Mouse (Mus musculus): ENCODE data around the gene Ugdh.

Ugdh gene

DNA sequence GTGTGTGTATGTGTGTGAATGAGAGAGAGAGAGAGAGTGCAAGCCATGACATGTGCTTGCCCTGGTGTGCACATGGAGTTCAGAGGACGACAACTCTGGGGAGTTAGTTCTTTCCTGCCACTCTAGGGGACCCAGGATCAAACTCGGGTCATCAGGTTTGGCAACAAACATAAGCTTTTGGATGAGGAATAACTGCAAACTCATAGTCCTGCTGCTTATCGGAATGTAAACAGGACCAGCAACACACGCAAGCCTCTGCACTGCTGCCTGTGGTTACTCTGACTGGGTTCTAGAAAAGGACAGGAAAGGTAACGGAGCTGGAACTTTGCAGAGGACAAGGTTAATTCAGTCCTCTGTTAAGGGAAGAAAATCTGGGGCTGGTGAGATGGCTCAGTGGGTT, 10.5 kb downstream of the Ugdh start:
- no peak for DNase-seq

- DNase-seq, result no peak
Measured at GRCm38 (mm10) chr5:65424215-65424614, 11.5 kb downstream of the Ugdh start.

GRCm38 (mm10) chr5:65422803-65423202, 12.9 kb downstream of the Ugdh start:
- DNase-seq, result no peak

GRCm38 (mm10) chr5:65420822-65421221, 14.9 kb downstream of the Ugdh start:
- no peak for DNase-seq

GRCm38 (mm10) chr5:65419136-65419535, 16.6 kb downstream of the Ugdh start:
- DNase-seq, result no peak

DNA sequence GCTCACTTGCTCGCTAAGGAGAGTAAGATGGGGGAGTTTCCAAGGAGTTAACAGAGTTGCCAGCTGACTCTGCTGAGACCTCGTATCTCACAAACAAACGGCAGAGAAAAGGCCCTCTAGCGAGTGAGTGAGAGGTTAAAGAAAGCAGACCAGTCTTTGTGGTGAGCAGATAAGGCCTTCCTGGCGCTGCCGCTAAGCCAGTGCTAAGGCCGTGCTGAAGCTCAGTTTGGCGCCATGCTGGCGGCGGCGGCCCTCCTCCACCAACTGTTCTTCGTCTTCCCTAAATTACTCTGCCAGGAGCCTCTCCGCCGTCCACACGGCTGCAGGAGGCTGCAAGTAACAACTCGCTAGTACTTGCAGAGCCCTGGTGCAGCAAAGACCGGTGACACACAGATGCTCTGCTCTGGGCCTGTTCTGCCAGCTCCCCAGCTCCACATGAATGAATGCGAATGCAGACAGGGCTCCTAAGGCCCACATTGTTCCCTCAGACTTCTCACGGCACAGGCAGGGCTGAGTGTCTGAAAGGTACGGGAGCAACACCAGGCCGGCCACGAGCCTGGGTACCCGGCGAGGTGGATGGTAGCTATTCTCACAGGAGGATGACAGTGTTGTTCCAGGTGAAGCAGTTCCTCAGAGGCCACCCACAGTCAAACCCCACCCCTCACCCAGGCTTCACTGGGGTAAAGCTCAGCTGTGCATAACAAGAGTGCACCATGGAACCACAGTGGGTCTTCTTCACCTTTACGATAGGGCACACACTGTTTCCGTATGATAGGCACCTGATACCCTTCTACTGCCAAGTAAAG, 19.9 kb downstream of the Ugdh start:
- no peak for DNase-seq

DNA sequence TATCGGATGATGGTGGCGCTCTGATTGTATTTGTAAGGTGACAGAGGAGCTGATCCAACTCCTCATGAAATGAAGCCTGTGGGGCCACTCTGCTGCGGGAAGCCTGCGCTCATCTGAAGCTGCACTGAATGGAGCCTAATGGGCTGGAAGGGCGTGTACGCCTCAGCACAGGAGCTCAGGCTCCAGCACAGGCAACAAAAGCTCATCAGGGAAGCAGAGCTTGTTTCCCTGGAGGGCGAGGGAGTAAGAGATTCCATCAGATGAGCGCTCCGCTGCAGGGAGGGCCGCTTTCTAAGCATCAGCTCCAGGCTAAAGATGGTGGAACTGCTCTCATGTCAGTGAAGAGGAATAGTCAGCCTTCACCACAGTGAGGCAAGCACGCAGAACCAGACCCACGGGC, 27.8 kb downstream of the Ugdh start:
- DNase-seq, result no peak

DNA sequence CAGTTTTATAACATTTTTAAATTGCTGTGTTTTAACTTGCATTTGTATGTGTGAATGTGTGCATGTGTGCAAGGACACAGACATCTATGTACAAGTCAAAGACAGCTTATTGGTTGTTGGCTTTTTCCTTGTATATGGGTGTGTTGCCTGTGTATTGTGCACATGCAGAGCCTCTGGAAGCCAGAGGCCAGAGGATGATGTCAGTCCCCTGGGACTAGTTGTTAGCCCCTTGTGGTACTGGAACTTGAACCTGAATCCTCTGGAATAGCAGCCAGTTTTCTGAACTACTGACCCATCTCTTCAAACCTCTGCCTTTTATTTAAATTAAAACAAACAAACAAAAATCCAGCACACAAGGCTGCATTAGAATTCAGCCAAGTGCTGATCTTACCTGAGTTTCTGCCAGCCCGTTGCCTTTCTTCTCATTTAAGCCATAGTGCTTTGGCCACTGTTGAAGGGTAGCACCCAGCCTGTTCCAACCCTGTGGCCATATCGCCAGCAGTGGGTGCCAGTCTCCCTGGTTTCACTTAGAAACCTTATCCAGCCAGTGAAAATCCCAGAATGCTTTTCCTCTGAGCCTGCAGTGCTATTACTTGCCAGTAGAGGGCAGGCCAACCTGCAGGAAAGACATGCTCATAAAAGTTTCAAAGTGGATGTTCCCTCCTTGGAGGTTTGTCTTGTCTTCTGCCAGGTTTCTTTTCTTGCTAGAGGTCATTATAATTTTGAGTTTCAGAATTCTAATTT, 34.3 kb downstream of the Ugdh start:
- DNase-seq, result peak; percentile 89

GRCm38 (mm10) chr5:65394425-65394824, 41.3 kb downstream of the Ugdh start:
- no peak for DNase-seq

GRCm38 (mm10) chr5:65391753-65392152, 44.0 kb downstream of the Ugdh start:
- no peak for DNase-seq

DNA sequence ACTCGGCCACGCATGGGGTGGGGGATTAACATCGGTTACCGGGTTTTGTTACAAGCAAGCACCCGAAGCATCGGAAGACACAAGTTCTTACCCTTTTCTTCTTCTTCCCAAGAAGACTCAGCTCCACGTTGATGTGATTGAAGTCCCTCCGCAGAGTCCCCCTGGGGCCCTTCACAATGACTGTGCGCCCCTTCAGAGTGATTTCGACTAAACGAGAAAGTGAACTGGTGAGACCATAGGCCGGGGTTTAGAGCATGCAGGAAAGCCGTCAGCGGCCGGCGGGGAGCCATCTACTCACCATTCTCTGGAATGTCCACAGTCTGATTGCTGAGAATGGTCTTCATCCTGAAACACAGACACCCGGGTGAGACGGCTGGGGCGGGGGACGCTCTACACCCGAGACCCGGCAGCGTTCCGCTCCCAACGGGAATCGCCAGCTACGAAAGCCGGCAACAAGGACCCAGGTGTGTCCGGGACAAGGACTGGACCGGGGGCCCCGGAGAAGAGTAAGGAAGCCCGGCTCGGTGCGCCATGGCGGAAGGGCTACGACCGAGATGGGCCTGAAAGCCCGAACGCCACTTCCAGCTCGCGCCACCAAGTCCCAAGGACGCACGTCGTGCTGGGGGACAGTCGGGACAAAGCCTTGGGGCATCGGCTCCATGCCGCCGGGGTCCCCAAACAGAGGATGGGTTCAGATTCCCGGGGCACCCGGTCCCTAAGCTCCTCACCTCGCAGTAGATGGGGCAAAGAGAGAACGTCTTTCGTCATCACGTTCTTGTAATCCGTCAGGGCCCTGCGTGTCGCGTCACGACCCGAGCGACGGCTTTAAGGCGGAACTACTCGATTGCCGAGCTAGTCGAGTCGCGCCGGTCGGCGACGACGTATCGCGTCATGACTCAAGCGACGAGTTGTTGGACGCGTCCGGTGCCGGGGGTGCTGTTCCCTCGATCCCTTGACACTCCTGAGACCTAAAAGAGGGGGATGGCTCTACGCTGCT, 44.8 kb downstream of the Ugdh start, which contains the start of the genes Rpl9 and Lias:
Rpl9 (minus strand) TSS at position 797 of the 997 bp plus-strand sequence.
Lias (plus strand) TSS at position 850 of the 997 bp plus-strand sequence.
- peak; percentile 99 for DNase-seq

DNA sequence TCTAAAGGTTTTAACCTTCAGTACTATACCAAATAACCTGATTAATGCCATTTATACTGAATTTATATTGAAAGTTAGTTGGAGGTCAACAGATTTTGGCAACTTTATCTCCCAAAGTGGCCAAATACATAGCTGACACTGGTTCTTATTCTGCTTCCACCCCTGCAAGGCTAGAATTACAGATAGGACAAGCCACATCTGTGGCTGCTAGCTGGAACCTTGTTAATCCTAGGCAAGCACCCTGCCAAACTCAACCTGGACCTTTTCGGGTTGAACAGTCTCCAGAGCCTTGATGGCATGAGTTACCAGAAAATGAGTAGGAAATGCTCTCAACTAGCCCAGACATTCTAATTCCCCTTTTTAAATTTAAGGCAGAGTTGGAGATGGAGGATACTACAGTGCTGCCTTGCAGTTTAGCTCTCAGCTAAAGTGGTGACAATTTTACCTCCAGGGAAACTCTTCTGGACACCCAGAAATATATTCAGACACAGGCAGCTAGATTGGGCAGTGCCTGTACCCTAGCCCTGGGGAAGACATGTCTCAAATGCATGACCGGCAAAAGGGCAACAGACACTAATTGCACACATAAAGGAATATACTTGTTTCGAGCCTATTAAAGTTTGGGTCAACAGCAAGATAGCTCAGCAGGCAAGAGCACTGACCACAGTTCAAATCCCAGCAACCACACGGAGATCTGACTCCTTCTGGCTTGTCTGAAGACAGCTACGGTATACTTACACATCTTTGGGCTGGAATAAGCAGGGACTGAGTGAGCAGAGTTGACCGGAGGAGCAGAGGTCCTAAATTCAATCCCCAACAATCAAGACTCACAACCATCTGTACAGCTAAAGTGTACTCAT, 48.5 kb downstream of the Ugdh start:
- no peak for DNase-seq

DNA sequence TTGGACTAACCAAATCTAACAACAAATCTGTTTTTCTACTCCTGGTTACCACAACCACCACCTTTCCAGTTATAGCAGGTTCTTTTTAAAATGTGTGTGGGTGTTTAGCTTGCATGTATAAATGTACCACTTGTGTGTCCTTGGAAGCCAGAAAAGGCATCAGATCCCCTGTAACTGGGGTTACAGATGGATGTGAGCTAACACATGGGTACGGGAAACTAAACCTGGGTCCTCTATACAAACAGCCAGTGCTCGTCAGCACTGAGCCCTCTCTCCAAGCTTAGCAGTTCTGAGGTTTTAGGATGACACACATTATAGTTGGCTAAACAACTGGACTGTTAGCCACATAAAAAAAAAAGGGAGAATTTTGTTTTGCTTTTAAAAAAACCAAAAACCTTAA, 50.0 kb downstream of the Ugdh start:
- DNase-seq, result no peak

- DNase-seq, result no peak
Measured at GRCm38 (mm10) chr5:65374746-65375145, 61.0 kb downstream of the Ugdh start.

GRCm38 (mm10) chr5:65371551-65371950, 64.2 kb downstream of the Ugdh start:
- no peak for DNase-seq

DNA sequence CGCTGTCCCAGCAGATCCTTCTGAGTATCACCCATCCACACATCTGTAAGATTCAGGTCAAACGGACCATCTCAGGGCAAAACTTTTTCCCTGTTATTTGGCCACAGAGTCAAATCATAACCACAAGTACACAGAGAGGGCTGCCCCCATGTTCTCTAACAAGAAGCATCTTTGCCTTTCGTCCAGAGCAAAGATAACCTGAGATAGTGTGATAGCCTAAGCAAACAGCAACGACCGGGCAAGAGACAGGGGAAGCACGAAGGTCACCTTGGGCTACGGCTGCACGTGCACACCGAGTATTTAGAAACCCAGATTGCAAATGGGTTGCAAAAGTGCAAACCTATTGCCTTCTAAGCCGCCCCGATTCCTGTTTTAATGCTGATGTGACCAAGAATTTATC, 67.9 kb downstream of the Ugdh start:
- DNase-seq, result no peak

Data from cerebellum, adult 9-10 months (tissue).